Mouse (Mus musculus): ENCODE data around the gene Alkbh7.
A peak's percentile ranks its signal among the peaks of the same experiment; 100 is the strongest.

Alkbh7 gene

DNA sequence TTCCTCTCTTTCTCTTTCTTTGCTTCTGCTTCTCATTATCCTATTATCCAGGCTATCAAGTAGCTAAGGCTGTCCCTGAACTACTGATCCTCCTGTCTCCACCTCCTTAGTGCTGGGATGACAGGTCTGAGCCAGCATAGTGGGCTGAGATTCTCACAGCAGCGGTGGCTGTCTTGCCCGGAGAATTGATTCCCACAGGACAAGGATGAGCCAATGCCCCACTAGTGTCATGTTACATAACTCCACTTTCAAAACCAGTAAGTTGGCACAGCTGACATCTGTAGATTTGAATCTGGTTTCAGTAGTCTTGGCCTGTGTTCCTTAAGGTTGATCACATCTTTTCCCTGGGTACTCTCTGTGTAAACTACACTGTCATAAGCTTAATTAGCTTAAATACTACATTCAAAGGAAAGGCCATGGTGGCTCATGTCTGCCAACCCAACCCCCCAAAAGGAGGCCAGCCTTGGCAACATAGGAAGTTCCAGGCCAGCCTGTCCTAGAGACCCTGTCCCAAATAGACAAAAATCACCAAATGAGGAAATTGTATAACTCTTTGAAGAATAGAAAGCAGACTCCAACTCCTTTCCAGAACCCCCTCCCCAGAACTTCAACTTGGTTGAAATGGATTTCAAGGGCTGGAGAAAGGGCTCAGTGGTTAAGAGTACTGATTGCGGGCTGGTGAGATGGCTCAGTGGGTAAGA lies 10.9 kb upstream of the Alkbh7 start:
- no peak for DNase-seq (ENCODE audit: low read depth, low spot score)

DNA sequence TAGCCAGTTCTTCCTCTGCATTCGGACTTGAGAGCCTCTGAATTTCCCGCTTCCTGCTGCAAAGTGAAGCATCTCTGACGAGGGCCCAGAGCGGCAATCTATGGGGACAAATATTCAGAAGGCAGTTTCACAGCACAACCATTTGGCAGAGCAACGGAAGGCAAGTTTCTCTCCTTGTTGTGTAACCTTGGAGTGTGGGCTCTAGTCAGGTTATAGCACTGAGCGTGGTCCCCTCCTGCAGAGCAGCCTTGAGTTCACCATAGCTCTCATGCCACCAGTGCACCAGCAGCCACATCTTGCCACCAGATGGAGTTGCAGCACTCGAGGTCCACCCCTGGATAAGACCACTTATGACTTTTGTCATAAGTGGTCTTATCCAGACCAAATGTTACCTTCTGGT lies 8.7 kb upstream of the Alkbh7 start:
- DNase-seq (ENCODE audit: low read depth, low spot score) = no peak

DNA sequence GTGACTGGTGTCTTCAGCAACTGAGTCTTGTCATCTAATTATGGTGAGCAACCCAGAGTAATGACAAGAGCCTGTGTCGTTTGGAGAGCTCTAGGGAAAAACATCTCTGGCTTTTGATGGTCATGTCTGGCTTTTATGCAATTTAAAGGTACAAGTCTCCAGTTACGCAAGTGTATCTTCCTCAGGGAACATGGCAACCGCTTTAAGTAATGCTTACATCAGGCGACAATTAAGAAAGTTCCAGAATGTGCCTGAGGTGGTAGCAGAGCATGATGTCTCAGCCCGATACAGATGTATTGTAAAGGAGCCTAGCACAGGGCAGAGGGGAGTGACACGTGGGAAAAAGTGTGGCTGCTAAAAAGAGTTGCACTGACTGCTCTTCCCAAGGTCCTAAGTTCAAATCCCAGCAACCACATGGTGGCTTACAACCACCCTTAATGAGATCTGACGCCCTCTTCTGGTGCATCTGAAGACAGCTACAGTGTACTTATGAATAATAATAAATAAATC lies 8.2 kb upstream of the Alkbh7 start:
- no peak for DNase-seq (ENCODE audit: low read depth, low spot score)

- no peak for DNase-seq (ENCODE audit: low read depth, low spot score)
Observed at GRCm38 (mm10) chr17:56989467-56990114, 7.5 kb upstream of the Alkbh7 start.

DNA sequence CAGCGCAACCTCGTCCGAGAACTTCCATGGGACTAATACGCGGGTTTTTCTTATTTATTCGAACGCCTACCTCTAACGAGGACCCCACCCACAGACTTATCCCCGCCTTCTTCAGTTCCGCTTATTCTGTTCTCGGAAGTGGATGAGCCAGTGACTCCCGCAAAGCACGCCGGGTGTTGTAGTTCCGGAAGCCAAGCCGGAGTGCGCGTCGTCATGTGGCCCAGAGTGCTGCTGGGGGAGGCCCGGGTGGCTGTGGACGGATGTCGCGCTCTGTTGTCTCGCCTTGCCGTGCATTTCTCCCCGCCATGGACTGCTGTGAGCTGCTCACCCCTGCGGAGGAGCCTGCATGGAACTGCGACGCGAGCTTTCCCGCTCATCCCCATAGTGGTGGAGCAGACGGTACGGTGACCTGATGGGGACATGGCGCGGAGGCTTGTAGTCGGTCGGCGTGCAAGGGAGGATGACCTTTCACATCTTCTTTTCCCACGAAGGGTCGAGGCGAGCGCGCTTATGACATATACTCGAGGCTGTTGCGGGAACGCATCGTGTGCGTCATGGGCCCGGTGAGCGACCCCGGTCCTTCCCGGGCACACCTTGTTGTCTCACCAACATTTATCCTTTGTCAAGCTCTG lies 6.9 kb upstream of the Alkbh7 start, which contains the start of gene Clpp:
Clpp (plus strand) TSS at position 191 of the 632 bp plus-strand sequence.
- DNase-seq (ENCODE audit: low read depth, low spot score) = peak; percentile 85

GRCm38 (mm10) chr17:56990966-56991365 lies 6.2 kb upstream of the Alkbh7 start:
- no peak for DNase-seq (ENCODE audit: low read depth, low spot score)

- no peak for DNase-seq (ENCODE audit: low read depth, low spot score)
Observed at GRCm38 (mm10) chr17:56995046-56995445, 2.1 kb upstream of the Alkbh7 start.

- DNase-seq (ENCODE audit: low read depth, low spot score) = no peak
Observed at GRCm38 (mm10) chr17:56996506-56996905, 633 bp upstream of the Alkbh7 start.

DNA sequence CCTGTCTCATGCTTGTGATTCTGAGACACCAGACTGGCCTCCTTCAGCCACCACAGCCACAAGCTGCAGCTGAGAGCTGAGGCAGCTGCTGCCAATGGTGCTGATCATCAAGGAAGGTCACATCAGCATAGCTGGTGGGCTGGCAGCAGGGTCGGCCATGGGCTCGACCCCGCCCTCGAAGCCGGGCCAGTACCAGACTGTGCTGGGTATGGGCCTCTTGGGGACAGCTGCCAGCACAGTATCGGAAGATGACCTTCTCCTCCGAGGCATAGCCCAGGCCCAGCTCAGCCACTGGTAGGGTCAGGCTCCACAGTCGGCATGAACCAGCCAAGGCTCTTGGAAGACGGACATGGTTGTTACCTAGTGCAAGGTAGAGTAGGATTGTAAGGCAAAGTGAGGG lies 2.3 kb downstream of the Alkbh7 start:
- DNase-seq (ENCODE audit: low read depth, low spot score) = no peak

- no peak for DNase-seq (ENCODE audit: low read depth, low spot score)
Observed at GRCm38 (mm10) chr17:56999968-57000609, 3.0 kb downstream of the Alkbh7 start, which contains the start of gene Pspn. Pspn (minus strand) TSS chr17:57000018.

GRCm38 (mm10) chr17:57001228-57001627 lies 4.1 kb downstream of the Alkbh7 start:
- no peak for DNase-seq (ENCODE audit: low read depth, low spot score)

DNA sequence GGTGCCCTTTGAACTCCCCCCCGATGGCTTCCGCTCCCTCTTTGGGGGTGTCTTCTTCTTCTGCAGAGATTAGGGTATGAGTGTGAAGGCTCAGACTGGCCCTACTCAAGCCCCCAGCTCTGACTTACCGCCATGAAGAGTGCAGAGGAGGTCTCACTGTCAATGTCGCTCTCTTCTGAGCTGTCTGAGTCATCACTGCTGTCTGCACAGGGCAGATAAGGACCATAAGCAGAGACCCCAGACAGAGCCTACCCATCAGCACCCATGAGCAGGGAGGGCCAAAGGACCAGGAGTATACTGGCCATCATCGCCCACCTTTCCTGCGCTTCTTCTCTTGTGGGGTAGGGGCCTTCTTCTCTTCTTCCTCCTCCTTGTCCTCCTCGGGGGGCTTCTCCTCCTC lies 6.9 kb downstream of the Alkbh7 start:
- DNase-seq (ENCODE audit: low read depth, low spot score) = no peak

- no peak for DNase-seq (ENCODE audit: low read depth, low spot score)
Observed at GRCm38 (mm10) chr17:57007137-57007905, 10.2 kb downstream of the Alkbh7 start.

DNA sequence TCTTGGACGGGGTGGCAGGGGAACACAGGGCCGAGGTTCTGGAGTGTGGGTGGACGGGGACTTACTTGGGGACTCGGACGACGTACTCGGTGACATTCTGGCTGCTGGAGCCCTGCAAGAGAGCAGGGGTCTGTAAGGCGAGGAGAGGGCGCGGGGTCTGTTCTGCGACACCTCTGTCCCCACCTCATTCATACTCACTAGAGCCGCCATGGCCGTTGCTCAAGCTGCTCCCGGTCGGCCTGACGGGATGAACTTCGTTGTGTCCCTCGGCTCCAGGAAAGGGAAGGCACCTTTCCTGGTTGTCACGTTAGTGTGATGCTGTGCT lies 13.7 kb downstream of the Alkbh7 start:
- no peak for DNase-seq (ENCODE audit: low read depth, low spot score)

DNA sequence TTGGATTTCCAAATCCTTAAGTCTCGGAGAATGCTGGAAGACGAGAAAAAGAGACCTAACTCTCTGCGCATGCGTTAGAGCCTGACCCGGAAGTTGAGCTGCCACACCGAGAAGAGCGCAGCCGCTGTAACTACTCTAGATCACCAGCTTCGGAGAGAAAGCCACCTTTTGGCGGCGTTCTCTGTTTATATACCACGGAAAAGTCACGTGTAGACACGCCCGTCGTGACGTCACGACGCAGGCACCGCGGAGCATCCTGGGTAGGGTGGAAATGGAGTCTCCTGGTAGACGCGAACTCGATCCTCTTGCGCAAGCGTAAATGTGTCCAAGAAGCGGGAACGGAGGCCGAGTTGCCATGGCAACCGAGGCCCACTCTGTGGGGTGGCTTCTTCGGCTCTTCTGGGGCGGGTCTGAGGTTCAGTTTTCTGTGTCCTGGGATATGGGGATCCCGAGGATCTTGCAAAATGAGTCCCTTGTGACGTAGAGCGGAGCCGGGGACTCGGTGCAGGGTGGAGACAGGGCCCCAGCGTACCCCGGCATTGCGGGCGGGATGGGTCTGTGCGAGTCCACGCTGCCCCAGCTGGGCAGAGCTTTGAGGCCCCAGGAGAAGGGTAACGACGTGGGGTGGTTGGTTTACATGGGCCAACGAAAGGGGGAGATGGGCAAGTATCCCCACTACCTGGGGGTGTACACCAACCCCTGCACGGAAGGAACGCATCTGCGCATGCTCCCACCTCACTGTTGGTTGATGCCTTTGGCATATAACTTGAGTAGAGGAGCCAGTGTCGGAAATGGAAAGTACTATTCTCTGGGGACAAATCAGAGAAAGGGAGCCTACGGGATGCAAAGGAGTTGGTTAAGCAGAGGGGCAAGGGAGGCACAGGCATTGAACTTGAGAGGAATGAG lies 14.3 kb downstream of the Alkbh7 start, which contains the start of the genes Gtf2f1 and Gm17949:
Gtf2f1 (minus strand) TSS at position 53 of the 906 bp plus-strand sequence.
Gm17949 (plus strand) TSS at position 234 of the 906 bp plus-strand sequence.
- DNase-seq (ENCODE audit: low read depth, low spot score) = peak; percentile 98

- no peak for DNase-seq (ENCODE audit: low read depth, low spot score)
Observed at GRCm38 (mm10) chr17:57012245-57012795, 15.2 kb downstream of the Alkbh7 start.

- DNase-seq (ENCODE audit: low read depth, low spot score) = no peak
Observed at GRCm38 (mm10) chr17:57019693-57020092, 22.6 kb downstream of the Alkbh7 start.

GRCm38 (mm10) chr17:57020960-57021359 lies 23.8 kb downstream of the Alkbh7 start:
- no peak for DNase-seq (ENCODE audit: low read depth, low spot score)

- no peak for DNase-seq (ENCODE audit: low read depth, low spot score)
Observed at GRCm38 (mm10) chr17:57027471-57027870, 30.3 kb downstream of the Alkbh7 start.

GRCm38 (mm10) chr17:57029691-57030090 lies 32.6 kb downstream of the Alkbh7 start:
- DNase-seq (ENCODE audit: low read depth, low spot score) = no peak

Data from WW6 (cell line).